Mouse (Mus musculus): ENCODE measurements around the gene D630003M21Rik. TPM values are rescaled to one million over a fixed set of nuclear protein-coding genes. Genes with fewer than 3 reads are reported as not detected.

D630003M21Rik gene
- 1 to 10 TPM; 3.1 TPM for total RNA-seq (2021)

DNA sequence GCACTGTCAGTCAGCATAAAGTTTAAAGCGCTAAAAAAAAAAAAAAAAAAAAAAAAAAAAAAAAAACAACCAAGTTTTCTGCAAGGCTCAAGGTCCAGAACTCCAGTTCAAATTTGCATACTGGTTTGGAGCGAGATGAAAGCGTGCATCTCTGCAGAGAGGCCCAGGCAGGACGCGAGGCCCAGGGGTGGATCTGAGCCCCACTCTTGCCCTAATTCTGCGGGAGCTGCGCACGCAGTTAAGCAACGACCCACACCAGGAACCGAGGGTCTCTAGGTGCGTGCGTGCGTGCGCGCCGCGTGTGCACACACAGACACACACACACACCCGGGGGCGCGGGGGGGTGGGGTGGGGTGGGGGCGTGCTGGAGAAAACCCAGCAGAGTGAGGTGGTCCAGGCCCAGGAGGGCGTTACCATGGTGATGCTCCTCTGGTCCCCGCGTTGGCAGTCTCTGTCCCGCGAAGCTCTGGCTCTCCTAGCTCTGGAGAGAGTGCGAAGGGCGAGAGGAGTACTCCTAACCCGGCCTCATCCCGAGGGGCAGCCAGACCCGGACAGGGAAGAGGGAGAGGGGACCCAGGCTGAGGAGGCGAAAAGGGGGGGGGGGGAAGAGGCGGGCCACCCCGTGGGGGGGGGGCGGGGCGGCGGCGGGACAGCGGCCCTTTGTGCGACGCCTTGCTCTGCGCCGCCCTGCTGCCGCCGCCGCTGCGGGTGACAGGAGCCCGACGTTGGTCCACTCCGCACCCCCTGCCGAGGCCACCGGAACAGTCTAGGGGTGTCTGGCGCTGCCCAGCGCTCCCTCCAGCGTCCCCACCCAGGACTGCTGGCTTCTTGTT lies at the start of gene D630003M21Rik:
Gene D630003M21Rik, minus strand, starts transcription at position 553 of the 833 bp plus-strand sequence.
- intact Hi-C loops (cut with DNase I): no loop called here
- DNase-seq: peak; percentile 61

- no peak for DNase-seq
- intact Hi-C loops (cut with DNase I): no loop called here
Observed at GRCm38 (mm10) chr2:158276878-158277277, 47.9 kb upstream of the D630003M21Rik start.

DNA sequence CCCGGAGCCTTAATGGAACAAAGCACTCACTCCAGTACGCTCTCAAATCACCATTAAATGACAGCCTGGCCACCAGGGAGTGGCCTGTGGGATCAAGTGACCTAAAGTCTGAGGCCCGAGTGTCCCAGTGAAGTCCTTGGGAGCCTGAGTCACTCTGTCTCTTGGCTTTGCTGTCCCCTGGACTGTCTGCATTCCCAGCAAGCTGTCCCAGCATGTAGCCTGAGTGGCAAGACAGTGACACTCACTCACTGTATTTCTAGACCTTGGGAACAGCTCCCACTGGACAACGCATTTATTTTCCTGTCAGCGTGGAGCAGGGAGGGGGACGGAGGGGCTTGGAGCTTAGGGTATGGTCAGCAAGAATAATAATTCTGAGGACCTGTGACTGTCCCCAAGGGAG lies 47.4 kb upstream of the D630003M21Rik start:
- intact Hi-C loops (cut with DNase I): no loop called here
- DNase-seq: no peak

DNA sequence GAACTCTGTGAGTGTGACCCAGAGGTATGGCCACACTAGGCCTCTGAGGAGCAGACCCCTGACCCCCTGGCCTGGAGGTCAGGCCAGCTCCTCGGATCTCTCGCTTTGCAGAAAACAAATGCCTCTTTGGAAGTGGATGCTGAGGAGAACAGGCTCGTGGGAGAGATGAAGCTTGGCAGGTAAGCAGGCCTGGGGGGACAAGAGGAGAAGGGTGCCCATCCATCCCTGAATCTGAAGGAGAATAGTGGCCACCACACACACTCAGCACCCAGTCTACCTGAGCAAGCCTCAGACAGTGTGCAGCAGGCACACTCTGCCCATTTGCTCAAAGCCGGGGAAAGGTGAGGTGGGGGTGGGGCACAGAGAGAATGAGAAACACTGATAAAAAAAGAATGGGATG lies 46.8 kb upstream of the D630003M21Rik start:
- intact Hi-C loops (cut with DNase I): no loop called here
- DNase-seq: no peak

DNA sequence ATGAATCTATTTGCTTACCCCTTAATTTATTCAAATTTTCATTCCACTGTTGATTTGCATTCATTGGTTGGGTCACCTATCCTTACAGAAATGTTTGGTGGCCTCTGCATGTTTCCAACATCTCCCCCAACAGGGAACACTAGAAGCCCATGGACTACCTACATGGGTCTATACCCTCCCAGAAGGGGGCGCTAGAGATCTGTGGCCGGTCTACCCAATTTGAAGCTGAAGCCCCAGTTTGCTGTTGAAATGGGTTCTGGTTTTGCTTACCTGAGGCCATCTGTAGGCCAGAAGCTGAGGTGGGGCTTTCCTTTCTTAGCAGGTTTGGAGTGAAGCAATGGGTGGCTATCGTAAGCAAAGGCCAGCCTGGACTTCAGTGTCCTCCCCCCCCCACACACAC lies 46.3 kb upstream of the D630003M21Rik start:
- intact Hi-C loops (cut with DNase I): no loop called here
- no peak for DNase-seq

DNA sequence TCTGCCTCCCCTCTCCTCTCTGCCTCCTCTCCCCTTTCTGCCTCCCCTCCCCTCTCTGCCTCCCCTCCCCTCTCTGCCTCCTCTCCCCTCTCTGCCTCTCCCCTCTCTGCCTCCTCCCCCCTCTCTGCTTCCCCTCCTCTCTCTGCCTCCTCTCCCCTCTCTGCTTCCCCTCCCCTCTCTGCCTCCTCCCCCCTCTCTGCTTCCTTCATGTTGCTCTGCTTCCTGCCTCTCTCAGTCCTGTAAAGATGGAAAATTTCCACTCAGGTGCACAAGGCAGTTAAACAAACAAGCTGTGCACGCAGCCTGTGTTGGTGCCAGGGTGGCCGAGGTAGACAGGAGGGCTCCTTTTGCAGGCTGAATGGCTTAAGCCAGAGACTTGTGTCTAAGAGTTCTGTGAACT lies 44.6 kb upstream of the D630003M21Rik start:
- intact Hi-C loops (cut with DNase I): no loop called here
- no peak for DNase-seq

DNA sequence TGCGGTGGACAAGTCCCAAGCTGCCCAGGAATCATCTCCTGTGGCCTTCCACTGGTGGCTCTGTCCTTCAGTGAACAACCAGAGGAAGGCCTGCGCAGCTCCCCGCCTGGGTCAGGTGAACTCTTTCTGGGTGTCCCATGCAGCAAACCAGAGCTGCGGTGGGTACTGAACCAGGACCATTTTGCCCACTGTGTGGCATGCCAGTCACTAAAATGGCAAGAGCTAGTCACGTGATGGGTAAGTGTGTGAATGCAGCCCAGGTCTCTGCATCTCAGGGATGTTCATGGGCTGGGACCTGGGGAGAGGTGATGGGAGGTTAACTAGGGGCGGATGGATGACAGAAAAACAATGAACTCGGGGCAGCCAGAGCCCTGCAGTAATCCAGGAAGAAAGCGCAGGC lies 41.0 kb upstream of the D630003M21Rik start:
- intact Hi-C loops (cut with DNase I): no loop called here

DNA sequence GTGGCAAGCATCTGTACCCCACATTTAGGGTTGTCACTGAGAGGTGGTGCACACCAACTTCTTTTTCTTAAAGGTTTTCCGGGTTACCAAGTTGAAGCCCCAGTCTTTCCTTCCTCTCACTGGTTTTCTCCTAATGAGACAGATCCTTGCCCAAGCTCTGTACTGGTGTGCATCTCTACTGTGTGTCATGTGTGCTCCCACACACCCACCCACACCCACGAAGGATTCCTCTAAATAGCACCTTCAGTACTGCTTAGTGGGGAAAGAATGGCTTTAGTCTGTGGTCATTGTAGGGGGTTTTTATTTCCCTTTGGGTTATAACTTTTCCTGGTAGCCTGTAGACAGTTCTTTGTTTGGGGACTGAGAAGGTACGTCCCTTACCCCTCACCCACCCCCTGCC lies 35.9 kb upstream of the D630003M21Rik start:
- DNase-seq: no peak
- intact Hi-C loops (cut with DNase I): no loop called here

More for the DNA sequence above, 41.0 kb upstream of the D630003M21Rik start:
- no peak for DNase-seq

GRCm38 (mm10) chr2:158259498-158259897 lies 30.5 kb upstream of the D630003M21Rik start:
- intact Hi-C loops (cut with DNase I): no loop called here
- DNase-seq: no peak

GRCm38 (mm10) chr2:158258781-158259180 lies 29.8 kb upstream of the D630003M21Rik start:
- DNase-seq: peak; percentile 80
- intact Hi-C loops (cut with DNase I): no loop called here

- DNase-seq: no peak
- intact Hi-C loops (cut with DNase I): no loop called here
Observed at GRCm38 (mm10) chr2:158258005-158258418, 29.0 kb upstream of the D630003M21Rik start, which contains the start of gene Bpi. TSS of gene Bpi (plus strand) at chr2:158258094.

DNA sequence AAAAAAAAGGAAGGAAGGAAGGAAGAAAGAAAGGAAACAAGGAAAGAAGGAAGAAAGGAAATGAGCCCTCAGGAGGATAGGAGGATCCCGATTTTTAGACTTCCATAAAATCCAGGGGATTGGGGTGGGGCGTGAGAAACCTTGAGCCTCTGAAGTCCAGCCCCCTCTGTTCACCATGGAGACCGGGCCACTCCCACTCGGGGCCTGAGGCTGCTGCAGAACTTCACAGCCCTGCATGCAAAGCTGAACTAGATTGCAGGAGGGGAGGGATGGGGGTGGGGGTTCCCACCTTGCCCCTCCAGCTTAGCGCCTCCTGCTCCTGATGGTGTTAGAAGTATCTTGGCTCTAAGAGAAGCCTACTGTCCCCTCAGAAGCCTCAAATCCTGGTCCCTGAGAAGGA lies 27.9 kb upstream of the D630003M21Rik start:
- intact Hi-C loops (cut with DNase I): no loop called here
- DNase-seq: peak; percentile 21

DNA sequence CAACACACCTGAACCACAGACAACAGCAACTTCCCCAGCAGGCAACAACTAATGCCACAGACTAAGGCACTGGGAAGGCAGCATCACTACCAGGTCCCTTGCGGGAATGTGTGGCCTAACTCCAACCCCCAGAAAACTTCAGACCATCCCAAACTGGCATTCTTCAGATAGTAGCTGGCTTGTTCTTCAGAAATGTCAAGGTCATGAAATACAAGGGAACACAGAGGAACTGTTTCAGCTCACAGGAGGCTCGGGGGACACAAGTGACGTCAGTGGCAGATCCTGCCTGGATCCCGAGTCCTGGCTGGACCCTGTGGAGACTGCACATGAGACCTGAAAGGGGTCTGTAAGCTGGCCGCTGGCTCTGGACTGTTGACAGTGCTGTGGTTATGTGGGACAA lies 24.8 kb upstream of the D630003M21Rik start:
- DNase-seq: no peak
- intact Hi-C loops (cut with DNase I): no loop called here

DNA sequence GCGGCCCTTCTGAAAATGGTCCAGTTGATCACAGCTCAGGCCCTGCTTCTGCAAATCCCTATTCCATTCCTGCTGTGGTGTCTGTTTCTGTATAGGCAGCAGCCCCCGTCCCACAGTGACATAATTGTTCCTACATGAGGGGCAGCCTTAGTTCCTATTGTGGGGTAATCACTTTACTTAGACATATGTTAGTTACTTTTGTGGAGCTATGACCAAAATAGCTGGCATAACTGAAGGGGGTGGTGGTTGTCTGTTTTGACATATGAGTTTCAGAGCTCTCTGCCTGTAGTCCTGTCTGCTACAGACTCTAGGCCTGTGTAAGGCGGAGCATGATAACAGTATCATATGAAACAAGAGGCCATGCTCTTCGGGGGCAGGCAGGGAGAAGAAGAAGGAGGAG lies 21.5 kb upstream of the D630003M21Rik start:
- intact Hi-C loops (cut with DNase I): no loop called here

GRCm38 (mm10) chr2:158248318-158248717 lies 19.3 kb upstream of the D630003M21Rik start:
- intact Hi-C loops (cut with DNase I): no loop called here
- DNase-seq: peak; percentile 21

More for the DNA sequence above, 21.5 kb upstream of the D630003M21Rik start:
- DNase-seq: no peak

DNA sequence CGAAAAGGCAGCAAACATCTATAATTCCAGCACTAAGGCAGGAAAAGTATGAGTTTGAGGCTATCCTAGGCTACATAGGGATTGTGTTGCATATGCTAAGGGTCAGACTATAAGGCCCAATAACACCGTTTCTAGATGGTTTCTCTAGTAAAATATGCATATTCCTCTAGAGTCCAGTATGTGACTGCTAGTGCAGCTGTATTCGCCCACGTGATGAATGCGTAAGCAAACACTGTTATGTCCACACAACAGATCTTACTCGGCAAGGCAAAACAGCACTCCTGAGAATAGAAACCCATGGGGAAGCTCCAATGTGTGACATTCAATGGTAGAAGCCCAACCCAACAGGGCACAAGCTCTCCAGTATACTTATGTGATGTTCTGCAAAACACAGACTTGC lies 18.8 kb upstream of the D630003M21Rik start:
- intact Hi-C loops (cut with DNase I): no loop called here
- no peak for DNase-seq

- intact Hi-C loops (cut with DNase I): no loop called here
- DNase-seq: peak; percentile 72
Observed at GRCm38 (mm10) chr2:158245072-158245817, 16.2 kb upstream of the D630003M21Rik start.

- intact Hi-C loops (cut with DNase I): no loop called here
- peak; percentile 68 for DNase-seq
Observed at GRCm38 (mm10) chr2:158243129-158243870, 14.3 kb upstream of the D630003M21Rik start.

DNA sequence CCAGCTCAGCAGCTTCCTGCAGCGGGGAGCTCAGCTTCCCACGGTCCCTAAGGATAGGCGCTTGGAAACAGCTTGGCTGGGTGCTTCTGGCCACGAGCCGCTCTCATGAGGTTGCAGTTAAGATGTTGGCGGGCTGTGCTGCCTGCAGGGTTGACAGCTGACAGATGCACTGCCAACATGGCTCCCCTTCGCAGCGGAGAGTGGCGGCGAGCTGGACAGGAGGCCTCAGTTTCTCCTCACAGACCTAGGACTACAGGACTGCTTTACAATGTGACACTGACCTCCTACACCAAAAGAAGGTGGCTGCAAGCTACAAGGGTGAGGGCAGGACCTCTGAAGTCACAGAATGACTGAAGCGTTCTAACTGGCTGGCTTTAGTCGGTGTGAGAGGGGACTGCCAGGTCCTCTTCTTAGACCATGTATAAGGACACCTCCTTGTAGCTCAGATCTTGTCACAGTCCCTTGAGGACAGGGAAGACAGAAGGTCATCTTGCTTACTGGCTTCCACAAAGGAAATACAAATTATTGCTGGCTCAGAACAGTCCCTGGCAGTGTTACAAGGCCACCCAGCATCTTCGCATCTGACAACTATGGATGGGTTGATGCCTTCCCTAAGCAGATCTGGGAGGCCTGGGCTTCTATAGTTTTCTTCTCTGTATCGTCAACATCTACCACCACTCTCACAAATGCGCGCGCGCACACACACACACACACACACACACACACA lies 13.3 kb upstream of the D630003M21Rik start:
- DNase-seq: peak; percentile 86

GRCm38 (mm10) chr2:158241126-158241738 lies 12.2 kb upstream of the D630003M21Rik start:
- no peak for DNase-seq
- intact Hi-C loops (cut with DNase I): no loop called here

More for the DNA sequence above, 13.3 kb upstream of the D630003M21Rik start:
- intact Hi-C loops (cut with DNase I): no loop called here

Data from left cerebral cortex, postnatal 4 days (tissue).